Mouse (Mus musculus): ENCODE measurements around the gene Abcc8. TPM values are rescaled to one million over a fixed set of nuclear protein-coding genes. Genes with fewer than 3 reads are reported as not detected.

Abcc8 gene
- polyA plus RNA-seq, 1 experiment: 1.3 TPM

DNA sequence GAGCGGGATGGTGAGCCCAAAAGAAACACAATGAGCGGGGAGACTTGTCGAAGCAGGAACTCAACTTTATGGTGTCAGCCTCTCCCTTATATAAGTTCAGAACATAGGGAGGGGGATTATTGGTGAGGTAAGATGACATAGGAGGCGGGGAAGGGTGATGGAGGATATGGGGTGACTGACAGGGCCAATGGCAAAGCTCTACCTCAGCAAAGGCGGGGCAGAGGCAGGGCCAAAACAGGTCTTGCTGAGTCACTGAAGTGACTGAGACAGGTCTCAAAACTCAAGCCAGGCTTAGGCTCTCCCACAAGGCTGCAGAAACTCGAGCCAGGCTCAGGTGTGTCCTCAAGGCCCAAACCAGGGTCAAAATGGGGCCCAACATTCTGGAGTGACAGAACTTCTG, 93.5 kb downstream of the Abcc8 start:
- Histone ChIP-seq H3K27me3 (ENCODE audit: control insufficient read depth, insufficient read depth, low read length) (no peaks in the 10 kb centered on the region), H3K4me3 (ENCODE audit: control insufficient read depth, low read depth, low read length) (no peak overlapping the region), H3K27ac (ENCODE audit: control insufficient read depth, insufficient read depth, low read depth, low read length) (no peak overlapping the region), H3K4me1 (ENCODE audit: control insufficient read depth, insufficient read depth, low read length) (no peaks in the 10 kb centered on the region), H3K36me3 (ENCODE audit: control insufficient read depth, insufficient read depth, low read length) (no peaks in the 10 kb centered on the region)
- no peak for TF ChIP-seq POLR2A (IDR thresholded peaks at IDR 0.05; ENCODE audit: control insufficient read depth, low read depth, low read length)

- Histone ChIP-seq H3K4me1 (ENCODE audit: control insufficient read depth, insufficient read depth, low read length) (no peaks in the 10 kb centered on the region), H3K27ac (ENCODE audit: control insufficient read depth, insufficient read depth, low read depth, low read length) (no peak overlapping the region), H3K4me3 (ENCODE audit: control insufficient read depth, low read depth, low read length) (no peak overlapping the region), H3K27me3 (ENCODE audit: control insufficient read depth, insufficient read depth, low read length) (no peaks in the 10 kb centered on the region), H3K36me3 (ENCODE audit: control insufficient read depth, insufficient read depth, low read length) (no peaks in the 10 kb centered on the region; the same call in 1 of the 2 replicates)
- TF ChIP-seq CTCF (IDR thresholded peaks at IDR 0.05; ENCODE audit: control insufficient read depth, insufficient read depth, insufficient replicate concordance, low read depth, low read length) (no peak), POLR2A (IDR thresholded peaks at IDR 0.05; ENCODE audit: control insufficient read depth, low read depth, low read length) (no peak)
Observed at GRCm38 (mm10) chr7:46084839-46085513, 94.9 kb downstream of the Abcc8 start.

DNA sequence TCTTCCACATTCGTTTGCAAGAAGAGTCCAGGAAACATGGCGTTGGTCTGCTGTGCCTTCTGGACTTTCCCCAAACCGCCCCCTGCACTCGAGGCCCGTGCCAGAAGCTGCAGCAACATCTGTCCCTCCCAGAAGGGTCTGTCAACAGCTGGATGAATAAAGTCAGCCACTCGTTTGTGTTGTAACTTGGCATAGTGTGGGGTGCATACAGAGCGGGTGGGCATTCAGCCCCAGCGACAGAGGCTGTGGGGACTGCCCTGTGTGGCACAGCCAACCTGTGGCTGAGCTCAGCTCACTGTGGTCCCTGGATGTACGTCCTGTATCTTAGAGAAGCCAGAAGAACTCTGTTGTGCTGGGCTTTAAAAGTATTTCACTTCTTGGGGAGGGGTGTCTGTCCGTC, 95.8 kb downstream of the Abcc8 start:
- H3K36me3 ChIP-seq (ENCODE audit: control insufficient read depth, insufficient read depth, low read length): no peaks in the 10 kb centered on the region; the same call in 1 of the 2 replicates
- H3K4me1 ChIP-seq (ENCODE audit: control insufficient read depth, insufficient read depth, low read length): no peaks in the 10 kb centered on the region
- H3K27ac ChIP-seq (ENCODE audit: control insufficient read depth, insufficient read depth, low read depth, low read length): no peak overlapping the region
- TF ChIP-seq POLR2A (IDR thresholded peaks at IDR 0.05; ENCODE audit: control insufficient read depth, low read depth, low read length): no peak
- TF ChIP-seq CTCF (IDR thresholded peaks at IDR 0.05; ENCODE audit: control insufficient read depth, insufficient read depth, insufficient replicate concordance, low read depth, low read length): no peak
- no peak overlapping the region for H3K4me3 ChIP-seq (ENCODE audit: control insufficient read depth, low read depth, low read length)
- H3K27me3 ChIP-seq (ENCODE audit: control insufficient read depth, insufficient read depth, low read length): no peaks in the 10 kb centered on the region

DNA sequence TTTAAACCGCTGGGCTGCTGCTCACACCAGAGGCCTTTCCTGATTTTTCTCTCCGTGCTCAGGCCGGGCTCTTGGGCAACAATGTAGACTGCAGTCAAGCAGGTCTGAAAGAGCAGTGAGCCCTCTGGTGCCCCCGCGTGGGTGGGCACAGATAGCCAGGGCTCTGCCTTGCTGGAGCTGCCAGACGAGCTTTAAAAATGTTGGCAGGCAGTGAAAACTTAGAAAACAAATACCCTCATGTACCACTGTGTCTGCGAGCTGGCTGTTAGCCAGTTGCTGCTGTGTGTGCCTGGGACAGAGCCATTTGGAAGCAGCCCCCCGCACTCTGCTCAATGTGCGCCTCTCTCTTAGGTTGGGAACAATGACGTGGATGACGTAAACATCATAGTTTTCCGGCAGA, 102.2 kb downstream of the Abcc8 start:
- no peak overlapping the region for H3K27ac ChIP-seq (ENCODE audit: control insufficient read depth, insufficient read depth, low read depth, low read length)
- no peak for TF ChIP-seq CTCF (IDR thresholded peaks at IDR 0.05; ENCODE audit: control insufficient read depth, insufficient read depth, insufficient replicate concordance, low read depth, low read length)
- no peak for TF ChIP-seq POLR2A (IDR thresholded peaks at IDR 0.05; ENCODE audit: control insufficient read depth, low read depth, low read length)
- H3K27me3 ChIP-seq (ENCODE audit: control insufficient read depth, insufficient read depth, low read length): no peaks in the 10 kb centered on the region
- H3K4me3 ChIP-seq (ENCODE audit: control insufficient read depth, low read depth, low read length): no peak overlapping the region
- no peaks in the 10 kb centered on the region for H3K4me1 ChIP-seq (ENCODE audit: control insufficient read depth, insufficient read depth, low read length)
- no peaks in the 10 kb centered on the region; the same call in 1 of the 2 replicates for H3K36me3 ChIP-seq (ENCODE audit: control insufficient read depth, insufficient read depth, low read length)

- H3K4me3 ChIP-seq (ENCODE audit: control insufficient read depth, low read depth, low read length): no peak overlapping the region
- TF ChIP-seq CTCF (IDR thresholded peaks at IDR 0.05; ENCODE audit: control insufficient read depth, insufficient read depth, insufficient replicate concordance, low read depth, low read length) (no peak), POLR2A (IDR thresholded peaks at IDR 0.05; ENCODE audit: control insufficient read depth, low read depth, low read length) (no peak)
- no peaks in the 10 kb centered on the region; the same call in 1 of the 2 replicates for H3K36me3 ChIP-seq (ENCODE audit: control insufficient read depth, insufficient read depth, low read length)
- H3K4me1 ChIP-seq (ENCODE audit: control insufficient read depth, insufficient read depth, low read length): no peaks in the 10 kb centered on the region
- H3K27me3 ChIP-seq (ENCODE audit: control insufficient read depth, insufficient read depth, low read length): no peaks in the 10 kb centered on the region
- no peak overlapping the region for H3K27ac ChIP-seq (ENCODE audit: control insufficient read depth, insufficient read depth, low read depth, low read length)
Observed at GRCm38 (mm10) chr7:46076844-46077243, 103.0 kb downstream of the Abcc8 start.

DNA sequence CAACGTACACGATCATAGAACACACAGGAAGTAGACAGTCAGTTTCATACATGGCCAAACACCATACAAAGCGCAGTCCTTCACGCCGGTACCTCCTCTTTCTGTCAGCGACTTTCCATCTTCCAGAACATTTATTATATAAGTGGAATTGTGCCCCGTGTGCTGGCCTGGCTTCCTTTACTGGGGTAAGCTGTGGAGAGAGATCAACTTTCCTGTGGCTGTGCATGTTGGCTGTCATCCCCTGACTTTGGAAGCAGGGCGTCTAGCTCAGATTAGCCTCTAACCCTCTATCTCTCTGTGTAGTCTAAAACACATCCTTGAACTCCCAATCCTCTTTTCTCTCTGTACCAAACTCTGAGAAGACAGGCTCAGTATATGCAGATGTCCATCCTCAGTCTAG, 111.0 kb downstream of the Abcc8 start:
- no peaks in the 10 kb centered on the region; the same call in none of the 2 replicates for H3K36me3 ChIP-seq (ENCODE audit: control insufficient read depth, insufficient read depth, low read length)
- H3K4me1 ChIP-seq (ENCODE audit: control insufficient read depth, insufficient read depth, low read length): no peaks in the 10 kb centered on the region
- no peak overlapping the region for H3K4me3 ChIP-seq (ENCODE audit: control insufficient read depth, low read depth, low read length)
- H3K27ac ChIP-seq (ENCODE audit: control insufficient read depth, insufficient read depth, low read depth, low read length): no peak overlapping the region
- H3K27me3 ChIP-seq (ENCODE audit: control insufficient read depth, insufficient read depth, low read length): no peaks in the 10 kb centered on the region
- TF ChIP-seq POLR2A (IDR thresholded peaks at IDR 0.05; ENCODE audit: control insufficient read depth, low read depth, low read length): no peak
- TF ChIP-seq CTCF (IDR thresholded peaks at IDR 0.05; ENCODE audit: control insufficient read depth, insufficient read depth, insufficient replicate concordance, low read depth, low read length): no peak

GRCm38 (mm10) chr7:46063296-46063695, 116.5 kb downstream of the Abcc8 start:
- no peak overlapping the region for H3K27ac ChIP-seq (ENCODE audit: control insufficient read depth, insufficient read depth, low read depth, low read length)
- H3K27me3 ChIP-seq (ENCODE audit: control insufficient read depth, insufficient read depth, low read length): no peaks in the 10 kb centered on the region
- no peak overlapping the region for H3K4me3 ChIP-seq (ENCODE audit: control insufficient read depth, low read depth, low read length)
- no peak for TF ChIP-seq CTCF (IDR thresholded peaks at IDR 0.05; ENCODE audit: control insufficient read depth, insufficient read depth, insufficient replicate concordance, low read depth, low read length)
- no peak for TF ChIP-seq POLR2A (IDR thresholded peaks at IDR 0.05; ENCODE audit: control insufficient read depth, low read depth, low read length)
- H3K4me1 ChIP-seq (ENCODE audit: control insufficient read depth, insufficient read depth, low read length): no peaks in the 10 kb centered on the region
- H3K36me3 ChIP-seq (ENCODE audit: control insufficient read depth, insufficient read depth, low read length): peaks cover 3% of the 10 kb centered on the region; the same call in 1 of the 2 replicates

Data from testis, adult 2 months (tissue).